Comparison of ENCODE assay signal across 17 mouse cellular contexts in the genomic region with DNA sequence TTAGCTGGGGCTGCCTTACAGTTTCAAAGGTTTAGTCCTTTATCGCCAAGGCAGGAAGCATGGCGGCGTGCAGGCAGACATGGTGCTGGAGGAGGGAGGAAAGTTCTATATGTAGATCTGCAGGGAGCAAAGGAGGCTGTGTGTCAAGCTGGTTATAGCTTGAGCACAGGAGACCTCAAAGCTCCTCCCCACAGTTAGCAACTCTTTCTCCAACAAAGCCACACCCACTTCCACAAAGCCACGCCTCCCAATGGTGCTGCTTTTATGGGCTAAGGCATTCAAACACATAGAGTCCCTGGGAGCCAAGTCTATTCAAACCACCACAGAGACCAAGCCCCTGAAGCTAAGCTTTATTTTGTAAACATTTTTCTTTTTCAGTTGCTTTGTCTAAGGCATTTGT. TPM values are rescaled to one million over a fixed set of nuclear protein-coding genes. Genes with fewer than 3 reads are reported as not detected.
DNase-seq lines count a peak whose midpoint lies in the region; ATAC-seq and TF ChIP-seq lines count a peak whose summit lies in the region.
"Had no signal": no experiment of that assay in that cellular context is flagged by ENCODE, and none has a peak within 500 bp of the region (broad histone marks: within the 10 kb centered on the region; RNA-seq: fewer than 3 reads in every experiment).

No protein-coding gene starts in this region.

- peaks cover 18% of the 10 kb centered on the region for H3K4me1 ChIP-seq in liver, postnatal 0 days (ENCODE audit: insufficient read depth)

- no peak overlapping the region for H3K4me2 ChIP-seq in liver, postnatal 0 days (ENCODE audit: low read depth, low read length)
- H3K4me2 ChIP-seq: heart, embryonic 12.5 days; limb, embryonic 13.5 days; midbrain, embryonic 15.5 days had no signal

- no peaks in the 10 kb centered on the region for H3K9me3 ChIP-seq in liver, postnatal 0 days (ENCODE audit: low read length)
- H3K9me3 ChIP-seq: heart, embryonic 12.5 days; limb, embryonic 13.5 days; midbrain, embryonic 15.5 days had no signal

- no peak for TF ChIP-seq EP300 in liver, postnatal 0 days (IDR thresholded peaks at IDR 0.05; ENCODE audit: low read depth)

- no peaks in the 10 kb centered on the region for H3K27me3 ChIP-seq in liver, postnatal 0 days (ENCODE audit: insufficient read depth, low read length)
- H3K27me3 ChIP-seq: heart, embryonic 12.5 days; limb, embryonic 13.5 days; midbrain, embryonic 15.5 days had no signal

- TF ChIP-seq CTCF in liver, postnatal 0 days (IDR thresholded peaks at IDR 0.05; ENCODE audit: low read depth): no peak

- no peak overlapping the region for H3K9ac ChIP-seq in liver, postnatal 0 days (replicated peaks)
- H3K9ac ChIP-seq: forebrain, postnatal 0 days; heart, embryonic 12.5 days; limb, embryonic 13.5 days; midbrain, embryonic 15.5 days had no signal

- no peak overlapping the region for H3K27ac ChIP-seq in liver, postnatal 0 days (ENCODE audit: low read depth)
- H3K27ac ChIP-seq: limb, embryonic 13.5 days; midbrain, embryonic 15.5 days had no signal

- DNase-seq in liver: peak; percentile 67
- DNase-seq in liver, postnatal 0 days: no peak
- peak; percentile 42 for DNase-seq in 3T3-L1 (ENCODE audit: low read depth, low spot score)
- peak; percentile 27 for DNase-seq in A20 (ENCODE audit: low read depth, low spot score)
- peak; percentile 49 for DNase-seq in embryo, embryonic 10.5 days (ENCODE audit: low spot score)
- DNase-seq in adrenal gland, postnatal 25 days: no peak
- no peak for DNase-seq in layer of hippocampus, postnatal 25 days (ENCODE audit: extremely low spot score in 1 of 2, low spot score in 1 of 2)
- DNase-seq: cerebellum, adult 2 months; forebrain, postnatal 0 days; gastrocnemius, postnatal 14 days; heart, postnatal 4 days; kidney, postnatal 10 days; layer of hippocampus, adult 9-11 months; lung, postnatal 4 days had no signal

- H3K4me3 ChIP-seq in liver, postnatal 0 days (ENCODE audit: low read depth, low read length): no peak overlapping the region
- H3K4me3 ChIP-seq: heart, embryonic 12.5 days; limb, embryonic 13.5 days; midbrain, embryonic 15.5 days had no signal

- 76% methylated on average over 4 of the region's 4 CpGs for WGBS in liver, postnatal 0 days (ENCODE audit: insufficient replicate concordance)

- no peak for ATAC-seq in liver, postnatal 0 days
- ATAC-seq: forebrain, postnatal 0 days; midbrain, embryonic 15.5 days had no signal

- peaks cover 7% of the 10 kb centered on the region; the same call in 1 of the 2 replicates for H3K36me3 ChIP-seq in liver, postnatal 0 days (replicated peaks; ENCODE audit: insufficient read depth, low read length)
- H3K36me3 ChIP-seq: limb, embryonic 13.5 days; midbrain, embryonic 15.5 days had no signal

RNA-seq across cellular contexts. Expression of gene Casp6, which starts 2.3 kb away (rescaled TPM):
- polyA plus RNA-seq in liver, postnatal 0 days (2015; fragmentation: Nextera tagmentation; extraction: Ambion mirVana): 31.6 and 34.4 TPM in 2 replicates
- 34.5 and 57.5 TPM in 2 replicates for total RNA-seq in adrenal gland, postnatal 25 days (2021)
- 1 to 10 TPM; 6.5 to 7.2 TPM for total RNA-seq in layer of hippocampus, postnatal 25 days (2021)

RNA-seq across cellular contexts. Expression of gene Pla2g12a, which starts 20.5 kb away (rescaled TPM):
- polyA plus RNA-seq in liver, postnatal 0 days (2015; fragmentation: Nextera tagmentation; extraction: Ambion mirVana): 58.4 and 61.3 TPM in 2 replicates
- 44.7 and 45.6 TPM in 2 replicates for total RNA-seq in adrenal gland, postnatal 25 days (2021)
- 10 to 100 TPM; 22.4 to 22.7 TPM for total RNA-seq in layer of hippocampus, postnatal 25 days (2021)

Comparison
In these comparisons a context has a peak if more than half of its experiments do, and no peak if none do; other contexts are left out.
1. DNase-seq: peak in liver (single experiment), 3T3-L1 (single experiment), A20 (single experiment) and embryo, embryonic 10.5 days (single experiment); none in liver, postnatal 0 days (single experiment), adrenal gland, postnatal 25 days (single experiment) and layer of hippocampus, postnatal 25 days (0 of 2).